Mouse (Mus musculus) hindbrain, embryonic 14.5 days (tissue): Measurements from ENCODE around the gene Ap4b1. TPM values are rescaled to one million over a fixed set of nuclear protein-coding genes. Genes with fewer than 3 reads are reported as not detected.
"Not testable (repeated sequence)": the region's sequence is repeated elsewhere in the genome, so short reads cannot be mapped to it uniquely, and the experiment has no call there.

ENCODE experiments used
- ATAC-seq: fragments of 200-750 bp; cut with Nextera tagmentation; 2 replicates; pipeline ENCODE4 v1.8.0; 2017; ENCODE audit warnings: moderate number of reproducible peaks, mild to moderate bottlenecking, moderate TSS enrichment, moderate library complexity; ENCODE audit not compliant: low FRiP score
- DNase-seq: peaks from one replicate; pipeline ENCODE4 v3.0.0-alpha.2; 2015; ENCODE audit warnings: low spot score
- H3K27ac ChIP-seq: fragments of 300-500 bp; sonication (generic); 2 replicates; pipeline ENCODE4 v1.5.1; 2014; ENCODE audit warnings: mild to moderate bottlenecking, moderate library complexity
- H3K27me3 ChIP-seq: fragments of 300-500 bp; sonication (generic); 2 replicates; pipeline ENCODE4 v1.6.1; 2014; ENCODE audit warnings: mild to moderate bottlenecking, low read length, mixed read lengths; ENCODE audit not compliant: control insufficient read depth, insufficient read depth
- H3K36me3 ChIP-seq: fragments of 300-500 bp; sonication (generic); replicated peaks from 2 replicates; pipeline ENCODE4 v1.6.1; 2014; ENCODE audit not compliant: control insufficient read depth, insufficient read depth
- H3K4me1 ChIP-seq: fragments of 300-500 bp; sonication (generic); replicated peaks from 2 replicates; pipeline ENCODE4 v1.6.1; 2014; ENCODE audit warnings: antibody characterized with exemption, low read length, mixed read lengths; ENCODE audit not compliant: control insufficient read depth, insufficient read depth
- H3K4me2 ChIP-seq: fragments of 300-500 bp; sonication (generic); replicated peaks from 2 replicates; pipeline ENCODE4 v1.6.1; 2014; ENCODE audit warnings: mild to moderate bottlenecking, moderate library complexity
- H3K4me3 ChIP-seq: fragments of 300-500 bp; sonication (generic); replicated peaks from 2 replicates; pipeline ENCODE4 v1.5.1; 2014; ENCODE audit warnings: mild to moderate bottlenecking, low read length
- H3K9ac ChIP-seq: fragments of 300-500 bp; sonication (generic); 2 replicates; pipeline ENCODE4 v1.6.1; 2014
- H3K9me3 ChIP-seq: fragments of 300-500 bp; sonication (generic); 2 replicates; pipeline ENCODE4 v1.6.1; 2016; ENCODE audit warnings: low read length; ENCODE audit not compliant: control insufficient read depth
- WGBS: fragments of 180-500 bp; shearing (Covaris S2); extraction: QIAGEN DNeasy Blood & Tissue Kit; methylation state at CpG from one replicate; pipeline ENCODE4 v1.1.7; 2014; 5-methylcytosine and 5-hydroxymethylcytosine counted together
- polyA plus RNA-seq: library from polyadenylated mRNA; unstranded; fragments of >200 nt; fragmentation: Nextera tagmentation; extraction: Ambion mirVana; gene quantifications from 2 replicates; pipeline ENCODE4 v1.2.1, GENCODE M21; 2014

Gene Ap4b1
- polyA plus RNA-seq, 1 experiment from 2014 or later, result 20.4 TPM

GRCm38 (mm10) chr3:103829036-103829435 lies 19.7 kb downstream of the Ap4b1 start:
- Histone ChIP-seq H3K9me3 (no peaks in the 10 kb centered on the region), H3K9ac (no peak overlapping the region), H3K4me3 (no peak overlapping the region), H3K4me2 (no peak overlapping the region), H3K36me3 (no peaks in the 10 kb centered on the region), H3K27ac (no peak overlapping the region), H3K27me3 (no peaks in the 10 kb centered on the region), H3K4me1 (no peaks in the 10 kb centered on the region)
- no peak for ATAC-seq
- WGBS, result 92% methylated on average over 3 of the region's 3 CpGs
- no peak for DNase-seq

GRCm38 (mm10) chr3:103830681-103831080 lies 21.4 kb downstream of the Ap4b1 start:
- not testable (repeated sequence) for H3K4me3 ChIP-seq, H3K36me3 ChIP-seq, H3K27ac ChIP-seq, DNase-seq, H3K9ac ChIP-seq, H3K4me1 ChIP-seq, H3K27me3 ChIP-seq, H3K4me2 ChIP-seq, ATAC-seq, H3K9me3 ChIP-seq
- 52% methylated on average over 1 of the region's 1 CpGs for WGBS

- H3K9me3 ChIP-seq, result no peaks in the 10 kb centered on the region
- H3K27ac ChIP-seq, result no peak overlapping the region
- no peaks in the 10 kb centered on the region for H3K4me1 ChIP-seq
- 85% methylated on average over 7 of the region's 7 CpGs for WGBS
- DNase-seq (no peak), ATAC-seq (no peak)
- no peaks in the 10 kb centered on the region for H3K27me3 ChIP-seq
- H3K4me3 ChIP-seq, result no peak overlapping the region
- no peak overlapping the region for H3K4me2 ChIP-seq
- no peak overlapping the region for H3K9ac ChIP-seq
- no peaks in the 10 kb centered on the region for H3K36me3 ChIP-seq
These were observed 21.8 kb downstream of the Ap4b1 start for GRCm38 (mm10) chr3:103831146-103831545.

- Histone ChIP-seq H3K4me2 (no peak within 1 kb of the TSS), H3K27ac (no peak within 1 kb of the TSS), H3K9ac (no peak within 1 kb of the TSS), H3K27me3 (no peaks in the 10 kb centered on the region), H3K4me3 (no peak within 1 kb of the TSS), H3K36me3 (no peaks in the 10 kb centered on the region), H3K9me3 (no peaks in the 10 kb centered on the region), H3K4me1 (no peaks in the 10 kb centered on the region)
- DNase-seq, result no peak
- ATAC-seq, result no peak
These were observed 23.1 kb downstream of the Ap4b1 start, which contains the start of gene Bcl2l15 for GRCm38 (mm10) chr3:103832426-103832825. Gene Bcl2l15 (plus strand): TSS chr3:103832601.

GRCm38 (mm10) chr3:103834001-103834400 lies 24.7 kb downstream of the Ap4b1 start:
- no peaks in the 10 kb centered on the region for H3K9me3 ChIP-seq
- no peak overlapping the region for H3K9ac ChIP-seq
- no peak for DNase-seq
- no peak overlapping the region for H3K4me2 ChIP-seq
- WGBS, result 95% methylated on average over 2 of the region's 2 CpGs
- H3K27me3 ChIP-seq, result no peaks in the 10 kb centered on the region
- no peaks in the 10 kb centered on the region for H3K36me3 ChIP-seq
- no peak overlapping the region for H3K27ac ChIP-seq
- no peaks in the 10 kb centered on the region for H3K4me1 ChIP-seq
- H3K4me3 ChIP-seq, result no peak overlapping the region
- no peak for ATAC-seq

GRCm38 (mm10) chr3:103835272-103835950 lies 26.1 kb downstream of the Ap4b1 start:
- no peak for DNase-seq
- H3K9ac ChIP-seq, result no peak overlapping the region
- H3K27me3 ChIP-seq, result no peaks in the 10 kb centered on the region
- ATAC-seq, result no peak
- H3K4me2 ChIP-seq, result no peak overlapping the region
- H3K27ac ChIP-seq, result no peak overlapping the region
- no peaks in the 10 kb centered on the region for H3K36me3 ChIP-seq
- H3K9me3 ChIP-seq, result no peaks in the 10 kb centered on the region
- H3K4me1 ChIP-seq, result no peaks in the 10 kb centered on the region
- 83% methylated on average over 6 of the region's 6 CpGs for WGBS
- H3K4me3 ChIP-seq, result no peak overlapping the region

GRCm38 (mm10) chr3:103835951-103836310 lies 26.6 kb downstream of the Ap4b1 start:
- DNase-seq (no peak), ATAC-seq (no peak)
- Histone ChIP-seq H3K4me1 (no peaks in the 10 kb centered on the region), H3K4me2 (no peak overlapping the region), H3K27ac (no peak overlapping the region), H3K9me3 (no peaks in the 10 kb centered on the region), H3K4me3 (no peak overlapping the region), H3K9ac (no peak overlapping the region), H3K36me3 (no peaks in the 10 kb centered on the region), H3K27me3 (no peaks in the 10 kb centered on the region)
- WGBS, result 86% methylated on average over 10 of the region's 10 CpGs

GRCm38 (mm10) chr3:103836453-103836852 lies 27.1 kb downstream of the Ap4b1 start:
- no peak for DNase-seq
- H3K27ac ChIP-seq, result no peak overlapping the region
- H3K9me3 ChIP-seq, result no peaks in the 10 kb centered on the region
- no peak overlapping the region for H3K4me3 ChIP-seq
- H3K4me2 ChIP-seq, result no peak overlapping the region
- no peak overlapping the region for H3K9ac ChIP-seq
- H3K27me3 ChIP-seq, result no peaks in the 10 kb centered on the region
- no peaks in the 10 kb centered on the region for H3K4me1 ChIP-seq
- 97% methylated on average over 5 of the region's 5 CpGs for WGBS
- no peaks in the 10 kb centered on the region for H3K36me3 ChIP-seq
- no peak for ATAC-seq

GRCm38 (mm10) chr3:103839711-103840110 lies 30.4 kb downstream of the Ap4b1 start:
- Histone ChIP-seq H3K9me3 (no peaks in the 10 kb centered on the region), H3K4me1 (no peaks in the 10 kb centered on the region), H3K36me3 (no peaks in the 10 kb centered on the region), H3K9ac (no peak overlapping the region), H3K4me2 (no peak overlapping the region), H3K27ac (no peak overlapping the region), H3K4me3 (no peak overlapping the region), H3K27me3 (no peaks in the 10 kb centered on the region)
- ATAC-seq, result no peak
- 93% methylated on average over 6 of the region's 6 CpGs for WGBS
- no peak for DNase-seq

- H3K27ac ChIP-seq, H3K36me3 ChIP-seq, H3K4me3 ChIP-seq, H3K9me3 ChIP-seq, ATAC-seq, DNase-seq, H3K4me1 ChIP-seq, H3K4me2 ChIP-seq, H3K27me3 ChIP-seq, H3K9ac ChIP-seq: not testable (repeated sequence)
- 67% methylated on average over 3 of the region's 3 CpGs for WGBS
These were observed 30.9 kb downstream of the Ap4b1 start for GRCm38 (mm10) chr3:103840195-103840594.
